Mouse (Mus musculus): Measurements from ENCODE around the gene Olfr1494. TPM values are rescaled to one million over a fixed set of nuclear protein-coding genes. Genes with fewer than 3 reads are reported as not detected.

Gene Olfr1494
- total and polyA plus RNA-seq, 2 experiments from 2014 or later, result not detected

DNA sequence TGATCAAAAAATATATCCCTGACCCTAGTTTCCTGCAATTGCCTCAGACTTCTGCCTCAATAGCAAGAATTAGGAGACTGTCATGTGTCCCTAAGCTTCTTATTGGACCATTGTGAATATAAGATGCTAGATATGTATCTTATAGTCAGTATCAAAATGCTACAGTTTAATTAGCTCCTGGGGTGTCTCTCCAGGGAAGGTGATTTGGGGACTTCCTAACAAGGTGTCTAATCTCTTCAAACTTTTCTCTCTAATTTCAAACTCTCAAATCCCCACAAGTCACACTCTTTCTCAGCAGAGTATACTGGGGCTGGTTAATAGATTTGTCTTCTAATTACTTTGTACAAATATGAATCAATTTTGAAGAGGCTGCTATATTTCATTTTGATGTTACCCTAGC, 58.6 kb downstream of the Olfr1494 start, which contains the start of gene Olfr1497:
Olfr1497 (minus strand) TSS at position 101 of the 400 bp plus-strand sequence.
- no peak for TF ChIP-seq CTCF (IDR thresholded peaks at IDR 0.05; ENCODE audit: low read depth)
- H3K4me2 ChIP-seq (ENCODE audit: low read depth, low read length), result no peak within 1 kb of the TSS
- H3K27ac ChIP-seq, result no peak within 1 kb of the TSS
- ATAC-seq, result no peak
- H3K9ac ChIP-seq (replicated peaks; ENCODE audit: low read length), result no peak within 1 kb of the TSS
- no peaks in the 10 kb centered on the region for H3K27me3 ChIP-seq (ENCODE audit: insufficient read depth, low read length)
- H3K9me3 ChIP-seq (ENCODE audit: low read length), result no peaks in the 10 kb centered on the region
- H3K36me3 ChIP-seq (ENCODE audit: insufficient read depth, low read length), result no peaks in the 10 kb centered on the region
- no peaks in the 10 kb centered on the region for H3K4me1 ChIP-seq (ENCODE audit: insufficient read depth, low read length)
- no peak within 1 kb of the TSS for H3K4me3 ChIP-seq (ENCODE audit: low read length)
- DNase-seq (ENCODE audit: low spot score), result no peak

Other genes starting within 250 kb of the Olfr1494 start
- gene Olfr1477, start 239.2 kb upstream of the Olfr1494 start, total RNA-seq (2014; rRNA removed), result not detected in 2 replicates
- gene Olfr1477, start 239.2 kb upstream of the Olfr1494 start, polyA plus RNA-seq (2015; fragmentation: Nextera tagmentation; extraction: Ambion mirVana), result not detected in 2 replicates
- not detected in 2 replicates for gene Olfr1480, start 211.8 kb upstream of the Olfr1494 start, total RNA-seq (2014; rRNA removed)
- not detected in 2 replicates for gene Olfr1480, start 211.8 kb upstream of the Olfr1494 start, polyA plus RNA-seq (2015; fragmentation: Nextera tagmentation; extraction: Ambion mirVana)
- gene Olfr1484, start 156.2 kb upstream of the Olfr1494 start, total RNA-seq (2014; rRNA removed), result not detected in 2 replicates
- not detected in 2 replicates for gene Olfr1484, start 156.2 kb upstream of the Olfr1494 start, polyA plus RNA-seq (2015; fragmentation: Nextera tagmentation; extraction: Ambion mirVana)
- gene Olfr1487, start 122.4 kb upstream of the Olfr1494 start, total RNA-seq (2014; rRNA removed), result not detected in 2 replicates
- not detected in 2 replicates for gene Olfr1487, start 122.4 kb upstream of the Olfr1494 start, polyA plus RNA-seq (2015; fragmentation: Nextera tagmentation; extraction: Ambion mirVana)
- gene Olfr1489, start 108.1 kb upstream of the Olfr1494 start, total RNA-seq (2014; rRNA removed), result not detected in 2 replicates
- not detected in 2 replicates for gene Olfr1489, start 108.1 kb upstream of the Olfr1494 start, polyA plus RNA-seq (2015; fragmentation: Nextera tagmentation; extraction: Ambion mirVana)
- gene Olfr1490, start 88.6 kb upstream of the Olfr1494 start, total RNA-seq (2014; rRNA removed), result not detected in 2 replicates
- not detected in 2 replicates for gene Olfr1490, start 88.6 kb upstream of the Olfr1494 start, polyA plus RNA-seq (2015; fragmentation: Nextera tagmentation; extraction: Ambion mirVana)
- not detected in 2 replicates for gene Olfr1491, start 42.5 kb upstream of the Olfr1494 start, total RNA-seq (2014; rRNA removed)
- not detected in 2 replicates for gene Olfr1491, start 42.5 kb upstream of the Olfr1494 start, polyA plus RNA-seq (2015; fragmentation: Nextera tagmentation; extraction: Ambion mirVana)
- not detected in 2 replicates for gene Olfr1493-ps1, start 16.4 kb upstream of the Olfr1494 start, total RNA-seq (2014; rRNA removed)
- not detected in 2 replicates for gene Olfr1493-ps1, start 16.4 kb upstream of the Olfr1494 start, polyA plus RNA-seq (2015; fragmentation: Nextera tagmentation; extraction: Ambion mirVana)
- gene Olfr1495, start 24.9 kb downstream of the Olfr1494 start, total RNA-seq (2014; rRNA removed), result not detected in 2 replicates
- gene Olfr1495, start 24.9 kb downstream of the Olfr1494 start, polyA plus RNA-seq (2015; fragmentation: Nextera tagmentation; extraction: Ambion mirVana), result not detected in 2 replicates
- gene Olfr1496, start 38.1 kb downstream of the Olfr1494 start, total RNA-seq (2014; rRNA removed), result not detected in 2 replicates
- not detected in 2 replicates for gene Olfr1496, start 38.1 kb downstream of the Olfr1494 start, polyA plus RNA-seq (2015; fragmentation: Nextera tagmentation; extraction: Ambion mirVana)
- not detected in 2 replicates for gene Olfr1497, start 58.5 kb downstream of the Olfr1494 start, total RNA-seq (2014; rRNA removed)
- not detected in 2 replicates for gene Olfr1497, start 58.5 kb downstream of the Olfr1494 start, polyA plus RNA-seq (2015; fragmentation: Nextera tagmentation; extraction: Ambion mirVana)
- gene Olfr1499, start 79.7 kb downstream of the Olfr1494 start, total RNA-seq (2014; rRNA removed), result not detected in 2 replicates
- gene Olfr1499, start 79.7 kb downstream of the Olfr1494 start, polyA plus RNA-seq (2015; fragmentation: Nextera tagmentation; extraction: Ambion mirVana), result not detected in 2 replicates
- not detected in 2 replicates for gene Olfr1500, start 90.8 kb downstream of the Olfr1494 start, total RNA-seq (2014; rRNA removed)
- gene Olfr1500, start 90.8 kb downstream of the Olfr1494 start, polyA plus RNA-seq (2015; fragmentation: Nextera tagmentation; extraction: Ambion mirVana), result not detected in 2 replicates
- not detected in 2 replicates for gene Olfr1501, start 111.0 kb downstream of the Olfr1494 start, total RNA-seq (2014; rRNA removed)
- not detected in 2 replicates for gene Olfr1501, start 111.0 kb downstream of the Olfr1494 start, polyA plus RNA-seq (2015; fragmentation: Nextera tagmentation; extraction: Ambion mirVana)
- gene Olfr1502, start 122.1 kb downstream of the Olfr1494 start, total RNA-seq (2014; rRNA removed), result not detected in 2 replicates
- gene Olfr1502, start 122.1 kb downstream of the Olfr1494 start, polyA plus RNA-seq (2015; fragmentation: Nextera tagmentation; extraction: Ambion mirVana), result not detected in 2 replicates
- gene Olfr1504, start 158.2 kb downstream of the Olfr1494 start, total RNA-seq (2014; rRNA removed), result not detected in 2 replicates
- gene Olfr1504, start 158.2 kb downstream of the Olfr1494 start, polyA plus RNA-seq (2015; fragmentation: Nextera tagmentation; extraction: Ambion mirVana), result not detected in 2 replicates
- not detected in 2 replicates for gene Olfr1505, start 173.8 kb downstream of the Olfr1494 start, total RNA-seq (2014; rRNA removed)
- gene Olfr1505, start 173.8 kb downstream of the Olfr1494 start, polyA plus RNA-seq (2015; fragmentation: Nextera tagmentation; extraction: Ambion mirVana), result not detected in 2 replicates

Data from hindbrain, postnatal 0 days (tissue).